Mouse (Mus musculus): ENCODE results near the gene Ddx19a. TPM values are rescaled to one million over a fixed set of nuclear protein-coding genes. Genes with fewer than 3 reads are reported as not detected.
"Not testable (repeated sequence)": the region's sequence is repeated elsewhere in the genome, so short reads cannot be mapped to it uniquely, and the experiment has no call there.

Gene Ddx19a
- total and polyA plus RNA-seq, 3 experiments = 23.1 to 107 (median 28.8) TPM

DNA sequence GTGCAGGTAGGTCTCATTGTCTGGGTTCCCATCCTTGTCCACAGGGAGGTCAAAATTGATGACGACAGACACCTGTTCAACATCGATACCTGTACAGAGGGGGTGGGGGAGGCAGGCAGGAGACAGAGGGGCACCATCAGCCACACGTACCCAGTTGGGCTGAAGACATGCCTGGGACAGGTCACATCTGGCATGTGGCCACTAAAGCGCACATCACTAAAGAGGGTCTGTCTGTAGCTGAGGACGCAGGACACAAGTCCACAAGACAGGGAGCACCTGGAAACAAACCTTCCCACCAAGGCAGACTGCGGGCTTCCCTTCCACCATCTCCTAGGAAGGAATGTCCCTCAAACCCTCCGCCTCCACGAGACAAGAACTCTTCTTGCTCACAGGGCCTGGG lies 21.1 kb downstream of the Ddx19a start:
- H3K4me3 ChIP-seq (replicated peaks in 1 of 3; ENCODE audit: low read depth in 2 of 3, low read length in 2 of 3, poor library complexity in 1 of 3); DNase-seq (ENCODE audit: extremely low read depth); H3K27me3 ChIP-seq (replicated peaks); H3K79me2 ChIP-seq (replicated peaks; ENCODE audit: control insufficient read depth, extremely low read depth, insufficient read depth, poor library complexity, severe bottlenecking); H3K4me2 ChIP-seq (ENCODE audit: insufficient read depth, low read depth, poor library complexity, severe bottlenecking); H3K4me1 ChIP-seq (ENCODE audit: control insufficient read depth in 1 of 2, insufficient read depth in 2 of 2); H3K27ac ChIP-seq (ENCODE audit: insufficient read depth, low read depth); in situ Hi-C loops (cut with MboI; ENCODE audit: low pct_ligation_motif_present, low pct_unique_long_range_greater_than_20kb, low sequenced_read_pairs); H3K9me3 ChIP-seq (replicated peaks; ENCODE audit: low read length); dilution Hi-C loops (cut with MboI; ENCODE audit: extremely low pct_ligation_motif_present, extremely low pct_unique_long_range_greater_than_20kb, low sequenced_read_pairs); H3K9ac ChIP-seq (ENCODE audit: insufficient read depth, low read depth): not testable (repeated sequence)
- 0 out of 2 replicates have a peak, but pooled peaks have one; percentile 8 for TF ChIP-seq POLR2AphosphoS2 (IDR thresholded peaks at IDR 0.05; ENCODE audit: low read depth, low read length)
- H3K36me3 ChIP-seq (replicated peaks in 1 of 2; ENCODE audit: control insufficient read depth in 1 of 2, insufficient read depth in 1 of 2, low read length in 1 of 2) = peaks cover 70% of the 10 kb centered on the region in 2 experiments

DNA sequence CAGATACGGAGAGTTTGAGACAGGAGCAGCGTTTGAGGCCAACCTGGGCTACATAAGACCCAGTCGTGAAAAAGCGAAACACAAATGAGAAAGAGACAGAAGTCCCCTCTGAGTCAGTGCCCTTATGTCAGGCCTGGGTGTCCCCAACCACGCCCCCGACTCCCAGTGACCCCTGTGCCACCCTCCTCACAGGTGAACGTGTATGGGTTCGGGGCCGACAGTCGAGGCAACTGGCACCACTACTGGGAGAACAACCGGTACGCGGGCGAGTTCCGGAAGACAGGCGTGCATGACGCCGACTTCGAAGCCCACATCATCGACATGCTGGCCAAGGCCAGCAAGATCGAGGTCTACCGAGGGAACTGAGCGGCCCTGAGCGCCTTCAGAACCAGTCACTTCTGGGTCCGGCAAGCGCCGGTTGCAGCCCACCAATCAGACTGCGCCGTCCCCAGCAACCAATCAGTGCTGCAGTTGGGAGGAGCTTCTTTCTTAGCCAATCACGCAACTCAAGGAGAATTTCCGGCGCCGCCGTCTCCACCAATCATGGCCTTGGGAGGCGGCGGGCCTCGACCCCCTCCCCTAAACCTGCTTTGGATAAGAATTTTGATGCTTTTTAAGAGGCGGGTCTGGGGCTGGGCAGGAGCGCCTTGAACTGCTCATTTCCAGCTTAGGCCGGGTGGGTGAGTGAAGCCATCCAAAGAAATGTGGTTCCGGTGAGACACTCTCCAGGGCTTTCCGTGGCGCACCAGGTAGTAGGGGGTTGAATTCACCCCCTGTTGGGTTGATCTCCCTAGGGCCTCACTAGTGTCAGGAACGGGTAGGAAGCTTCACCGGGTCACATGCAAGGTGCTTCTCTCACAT lies 27.5 kb downstream of the Ddx19a start:
- Histone ChIP-seq H3K79me2 (replicated peaks; ENCODE audit: control insufficient read depth, extremely low read depth, insufficient read depth, poor library complexity, severe bottlenecking) (no peaks in the 10 kb centered on the region), H3K27ac (ENCODE audit: insufficient read depth, low read depth) (no peak overlapping the region), H3K9me3 (replicated peaks; ENCODE audit: low read length) (no peaks in the 10 kb centered on the region), H3K4me1 (ENCODE audit: control insufficient read depth in 1 of 2, insufficient read depth in 2 of 2) (no peaks in the 10 kb centered on the region), H3K9ac (ENCODE audit: insufficient read depth, low read depth) (no peak overlapping the region), H3K4me3 (replicated peaks in 1 of 3; ENCODE audit: low read depth in 2 of 3, low read length in 2 of 3, poor library complexity in 1 of 3) (no peak overlapping the region), H3K36me3 (replicated peaks in 1 of 2; ENCODE audit: control insufficient read depth in 1 of 2, insufficient read depth in 1 of 2, low read length in 1 of 2) (peaks cover 74 to 98% of the 10 kb centered on the region in 2 experiments), H3K27me3 (replicated peaks) (no peaks in the 10 kb centered on the region), H3K4me2 (ENCODE audit: insufficient read depth, low read depth, poor library complexity, severe bottlenecking) (no peak overlapping the region)
- in situ Hi-C loops (cut with MboI; ENCODE audit: low pct_ligation_motif_present, low pct_unique_long_range_greater_than_20kb, low sequenced_read_pairs) (no loop called here), dilution Hi-C loops (cut with MboI; ENCODE audit: extremely low pct_ligation_motif_present, extremely low pct_unique_long_range_greater_than_20kb, low sequenced_read_pairs) (no loop called here)
- TF ChIP-seq POLR2A (IDR thresholded peaks at IDR 0.05; ENCODE audit: low read depth, low read length) (0 out of 2 replicates have a peak, but pooled peaks have one; percentile 20), IRF4 (IDR thresholded peaks at IDR 0.05; ENCODE audit: low read depth, low read length) (no peak)
- no peak for DNase-seq (ENCODE audit: extremely low read depth)

DNA sequence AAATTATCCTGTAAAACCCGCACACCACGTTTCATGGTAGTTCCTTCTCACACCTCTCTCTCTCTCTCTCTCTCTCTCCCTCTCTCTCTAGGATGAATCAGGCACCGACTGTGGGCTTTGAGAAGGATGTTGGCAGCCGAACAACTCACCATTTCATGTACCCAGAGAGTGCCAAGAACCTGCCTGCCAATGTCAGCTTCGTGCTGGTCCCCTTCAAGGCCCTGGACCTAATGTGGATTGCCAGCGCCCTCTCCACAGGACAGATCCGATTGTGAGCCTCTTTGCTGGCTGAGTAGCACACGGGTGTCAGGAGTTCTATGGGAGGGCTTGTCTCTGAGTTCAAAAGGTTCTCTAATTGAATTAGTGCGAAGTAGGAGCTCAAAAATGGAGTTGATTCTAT lies 30.3 kb downstream of the Ddx19a start:
- Histone ChIP-seq H3K36me3 (replicated peaks in 1 of 2; ENCODE audit: control insufficient read depth in 1 of 2, insufficient read depth in 1 of 2, low read length in 1 of 2) (peaks cover 73 to 98% of the 10 kb centered on the region in 2 experiments), H3K27me3 (replicated peaks) (no peaks in the 10 kb centered on the region), H3K4me1 (ENCODE audit: control insufficient read depth in 1 of 2, insufficient read depth in 2 of 2) (no peaks in the 10 kb centered on the region), H3K27ac (ENCODE audit: insufficient read depth, low read depth) (no peak overlapping the region), H3K4me3 (replicated peaks in 1 of 3; ENCODE audit: low read depth in 2 of 3, low read length in 2 of 3, poor library complexity in 1 of 3) (no peak overlapping the region), H3K79me2 (replicated peaks; ENCODE audit: control insufficient read depth, extremely low read depth, insufficient read depth, poor library complexity, severe bottlenecking) (no peaks in the 10 kb centered on the region), H3K9me3 (replicated peaks; ENCODE audit: low read length) (no peaks in the 10 kb centered on the region), H3K9ac (ENCODE audit: insufficient read depth, low read depth) (no peak overlapping the region), H3K4me2 (ENCODE audit: insufficient read depth, low read depth, poor library complexity, severe bottlenecking) (no peak overlapping the region)
- dilution Hi-C loops (cut with MboI; ENCODE audit: extremely low pct_ligation_motif_present, extremely low pct_unique_long_range_greater_than_20kb, low sequenced_read_pairs) (no loop called here), in situ Hi-C loops (cut with MboI; ENCODE audit: low pct_ligation_motif_present, low pct_unique_long_range_greater_than_20kb, low sequenced_read_pairs) (no loop called here)
- no peak for DNase-seq (ENCODE audit: extremely low read depth)
- TF ChIP-seq ETS1 (conservative IDR thresholded peaks at IDR 0.05; ENCODE audit: low read depth, low read length) (no peak), UBTF (IDR thresholded peaks at IDR 0.05; ENCODE audit: low read depth, low read length) (no peak), SIN3A (IDR thresholded peaks at IDR 0.05; ENCODE audit: low read length) (no peak), CHD2 (IDR thresholded peaks at IDR 0.05; ENCODE audit: low read length) (no peak), NELFE (IDR thresholded peaks at IDR 0.05; ENCODE audit: low read depth, low read length) (no peak)

Measured in CH12.LX (cell line).